Mouse (Mus musculus) cerebellum, postnatal 4 days (tissue): ENCODE measurements around the gene Rbm47.
"Not testable (repeated sequence)": the region's sequence is repeated elsewhere in the genome, so short reads cannot be mapped to it uniquely, and the experiment has no call there.

Experiments used
- DNase-seq, 2 experiments: peaks; one replicate each; pipeline ENCODE4 v3.0.0; 2022; ENCODE audit warnings: low spot score in 2 of 2, mixed read lengths in 1 of 2

Gene Rbm47

DNA sequence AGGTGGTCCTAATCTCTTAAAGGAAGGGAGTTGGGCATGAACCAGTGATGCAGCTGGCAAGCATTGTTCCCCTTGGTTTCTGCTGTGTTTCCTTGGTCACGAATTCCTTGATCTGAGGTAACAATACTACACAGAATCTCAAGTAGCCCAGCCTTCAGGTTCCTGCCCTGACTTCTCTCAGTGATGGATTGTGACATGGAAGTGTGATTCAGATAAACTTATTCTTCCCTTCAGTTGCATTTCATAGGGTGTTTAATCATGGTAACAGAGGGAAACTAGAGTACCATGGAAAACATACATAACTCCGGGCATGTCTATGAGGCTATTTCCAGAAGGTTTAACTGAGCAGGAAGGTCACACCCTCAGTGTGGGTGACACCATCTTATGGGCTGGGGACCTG, at the start of gene Rbm47:
Gene Rbm47, minus strand, starts transcription at position 101 of the 400 bp plus-strand sequence.
- no peak for DNase-seq

GRCm38 (mm10) chr5:66220620-66221019, 47.7 kb upstream of the Rbm47 start:
- DNase-seq, result no peak

- DNase-seq, result no peak
These were observed 46.8 kb upstream of the Rbm47 start for GRCm38 (mm10) chr5:66219692-66220091.

- no peak for DNase-seq
These were observed 42.8 kb upstream of the Rbm47 start for GRCm38 (mm10) chr5:66215569-66216277.

- DNase-seq, result no peak
These were observed 41.5 kb upstream of the Rbm47 start for GRCm38 (mm10) chr5:66214395-66214935.

DNA sequence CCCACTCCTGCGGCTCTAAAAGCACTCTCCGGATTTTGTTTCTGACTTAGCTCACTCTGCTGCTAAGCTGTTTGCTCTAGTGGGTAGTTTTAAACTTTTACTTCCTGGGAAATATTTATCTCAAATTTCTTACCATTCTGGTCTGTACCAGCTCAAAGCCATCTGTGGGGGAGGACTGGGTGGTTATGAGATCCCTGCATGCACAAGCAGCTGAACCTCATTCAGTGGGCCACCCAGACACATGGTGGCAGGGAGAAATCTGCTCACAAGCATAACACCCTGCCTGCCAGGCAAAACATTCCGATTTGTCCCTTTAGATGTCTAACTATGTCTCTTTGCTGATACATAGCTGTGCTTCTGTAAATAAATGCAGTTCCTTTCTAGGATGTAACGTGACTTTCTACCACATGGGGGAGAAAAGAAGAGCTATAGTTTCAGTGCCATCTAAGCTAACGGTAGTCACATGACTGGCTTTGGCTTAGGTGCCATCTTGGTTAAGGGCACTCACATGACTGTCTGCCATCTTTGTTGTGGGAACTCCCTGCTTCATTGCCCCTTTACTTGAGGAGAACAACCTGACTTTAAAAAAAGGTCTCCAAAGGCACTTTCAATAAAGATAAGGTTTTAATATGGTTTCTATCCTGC, 36.7 kb upstream of the Rbm47 start:
- peak in 1 of 2 experiments; percentile 4 for DNase-seq

- DNase-seq, result no peak
These were observed 32.0 kb upstream of the Rbm47 start for GRCm38 (mm10) chr5:66204966-66205365.

DNA sequence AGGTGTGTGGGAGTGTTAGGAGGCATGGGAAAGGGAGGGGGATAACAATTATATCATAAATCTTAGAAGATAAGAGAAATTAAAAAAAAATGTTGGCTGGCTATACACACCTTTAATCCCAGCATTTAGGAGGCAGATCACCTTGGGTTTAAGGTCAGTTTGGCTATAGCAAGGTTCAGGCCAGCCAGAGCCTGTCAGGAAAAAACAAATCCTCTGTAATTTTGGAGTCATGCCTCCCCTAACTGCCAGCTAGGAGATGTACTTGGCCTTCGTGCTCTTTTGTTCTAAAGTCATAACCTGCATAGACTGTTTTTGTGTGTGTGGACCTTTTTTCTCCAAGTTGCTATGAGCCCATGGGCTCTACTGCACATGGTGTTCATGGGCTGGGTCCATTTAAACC, 30.5 kb upstream of the Rbm47 start:
- DNase-seq, result no peak

GRCm38 (mm10) chr5:66200044-66200443, 27.1 kb upstream of the Rbm47 start:
- no peak for DNase-seq

GRCm38 (mm10) chr5:66195323-66195722, 22.4 kb upstream of the Rbm47 start:
- DNase-seq, result no peak

GRCm38 (mm10) chr5:66193218-66193846, 20.4 kb upstream of the Rbm47 start:
- DNase-seq, result no peak

DNA sequence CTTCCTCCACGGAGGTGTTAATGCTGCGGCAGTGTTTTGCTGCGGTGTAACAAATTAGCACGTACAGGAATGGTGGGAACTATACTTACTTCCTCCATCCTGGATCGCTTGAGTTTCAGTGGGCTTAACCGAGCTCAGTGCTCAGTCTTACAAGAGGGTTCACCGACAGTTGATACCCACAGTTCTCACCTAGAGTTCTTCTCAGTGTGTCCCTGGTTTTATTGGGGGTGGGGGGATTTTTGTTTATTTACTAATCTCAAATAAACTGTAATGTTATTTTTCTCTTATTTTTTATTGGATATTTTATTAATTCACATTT, 18.2 kb upstream of the Rbm47 start:
- no peak for DNase-seq

DNA sequence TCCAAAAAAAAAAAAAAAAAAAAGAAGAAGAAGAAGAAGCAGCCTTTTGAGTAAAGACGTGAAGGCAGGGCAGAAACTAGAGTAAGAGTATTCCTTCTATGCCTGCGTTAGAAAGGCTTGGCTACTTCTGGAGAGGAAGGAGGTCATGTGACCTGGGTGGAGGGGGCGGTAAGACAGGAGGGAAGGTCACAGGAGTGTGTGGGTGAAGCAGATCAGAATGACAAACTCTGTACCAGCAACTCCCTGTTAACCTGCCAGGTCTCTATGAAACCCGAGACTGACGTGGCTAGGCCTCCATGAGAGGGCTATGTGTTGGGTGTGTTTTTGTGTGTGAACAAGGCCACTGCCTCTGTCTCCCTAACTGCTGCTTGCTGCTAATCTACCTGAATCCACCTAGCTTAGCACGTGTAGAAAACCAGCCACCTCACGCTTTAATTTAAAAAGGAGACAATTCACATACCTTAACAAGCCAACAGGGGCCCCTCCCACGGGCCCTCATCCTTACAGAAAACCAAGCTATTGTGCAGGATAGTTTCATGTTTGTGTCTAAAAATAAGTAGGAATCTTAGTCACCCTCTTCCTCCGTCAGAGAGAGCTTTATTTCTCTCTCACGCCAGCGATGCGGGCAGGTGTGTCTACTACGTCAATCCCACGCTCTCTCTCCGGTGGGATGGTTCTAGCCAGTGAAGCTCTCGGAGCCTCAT, 17.7 kb upstream of the Rbm47 start:
- DNase-seq, result no peak

- not testable (repeated sequence) for DNase-seq
These were observed 15.7 kb upstream of the Rbm47 start for GRCm38 (mm10) chr5:66188591-66188990.

- no peak for DNase-seq
These were observed 9.2 kb upstream of the Rbm47 start for GRCm38 (mm10) chr5:66182156-66182555.

- DNase-seq, result peak in 1 of 2 experiments; percentile 3
These were observed 1.4 kb upstream of the Rbm47 start for GRCm38 (mm10) chr5:66174160-66174837.

DNA sequence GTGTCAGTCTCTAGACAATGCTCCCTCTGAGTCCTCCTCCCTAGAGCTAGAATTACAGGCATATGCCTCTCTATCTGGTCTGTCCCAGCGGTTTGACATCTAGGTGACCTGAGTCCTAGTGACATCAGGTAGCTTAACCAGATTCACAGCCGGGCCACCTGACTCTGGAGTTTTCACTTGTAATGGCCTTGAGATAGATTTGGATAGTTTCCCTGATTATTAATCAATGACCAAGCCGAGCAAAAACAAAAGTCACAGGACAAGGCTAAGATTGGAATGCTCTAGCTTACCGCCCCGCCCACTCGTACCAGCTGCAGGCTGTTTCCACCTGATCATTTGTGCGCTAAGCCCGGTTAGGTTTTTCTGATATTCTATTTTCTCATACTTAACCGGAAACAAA, 2.3 kb downstream of the Rbm47 start:
- DNase-seq, result no peak

DNA sequence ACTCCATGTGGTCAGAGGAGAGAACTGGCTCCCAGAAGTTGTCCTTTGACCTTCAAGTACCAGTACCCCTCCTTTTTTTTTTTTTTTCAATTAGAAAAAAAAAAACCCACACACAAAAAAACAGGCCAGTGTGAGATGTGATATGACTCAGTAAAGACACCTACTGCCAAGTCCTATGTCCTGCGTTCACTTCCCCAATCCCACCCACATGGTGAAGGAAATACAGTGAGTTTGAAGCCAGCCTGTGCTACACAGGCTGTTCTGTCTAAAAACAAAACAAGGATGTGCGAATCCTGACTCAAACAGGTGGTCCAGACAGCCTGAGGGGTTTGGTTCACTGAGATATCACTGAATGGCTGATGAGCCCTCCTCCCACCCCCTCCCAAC, 3.8 kb downstream of the Rbm47 start:
- no peak for DNase-seq

DNA sequence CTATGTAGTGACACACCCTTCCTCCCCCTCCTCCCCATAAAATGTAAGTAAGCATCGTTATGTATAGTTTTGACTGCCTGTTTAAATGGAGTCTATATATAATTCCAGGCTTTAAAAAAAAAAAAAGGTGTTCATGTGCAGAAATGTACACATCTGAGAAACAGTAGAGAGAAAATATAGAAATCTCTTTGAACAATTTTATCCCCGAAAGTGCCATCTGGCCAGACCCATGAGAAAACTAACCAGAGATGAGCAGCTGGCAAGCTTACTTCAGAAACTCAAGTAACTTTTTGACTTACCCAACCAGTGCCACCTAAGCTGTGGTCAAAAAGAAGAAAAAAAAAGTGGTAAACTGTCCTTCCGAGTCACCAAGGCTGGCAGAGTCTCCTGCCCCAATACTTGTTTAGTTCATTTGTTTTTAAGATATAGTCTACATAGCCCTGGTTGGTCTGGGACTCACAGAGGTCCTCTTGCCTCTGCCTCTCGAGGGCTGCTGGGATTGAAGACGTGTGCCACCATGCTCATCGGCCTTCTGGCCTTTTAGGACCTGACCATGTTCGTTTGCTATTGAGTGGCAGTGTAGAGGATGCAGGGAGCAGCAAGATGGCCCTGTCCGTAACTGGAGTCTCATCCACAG, 4.3 kb downstream of the Rbm47 start:
- DNase-seq, result no peak

DNA sequence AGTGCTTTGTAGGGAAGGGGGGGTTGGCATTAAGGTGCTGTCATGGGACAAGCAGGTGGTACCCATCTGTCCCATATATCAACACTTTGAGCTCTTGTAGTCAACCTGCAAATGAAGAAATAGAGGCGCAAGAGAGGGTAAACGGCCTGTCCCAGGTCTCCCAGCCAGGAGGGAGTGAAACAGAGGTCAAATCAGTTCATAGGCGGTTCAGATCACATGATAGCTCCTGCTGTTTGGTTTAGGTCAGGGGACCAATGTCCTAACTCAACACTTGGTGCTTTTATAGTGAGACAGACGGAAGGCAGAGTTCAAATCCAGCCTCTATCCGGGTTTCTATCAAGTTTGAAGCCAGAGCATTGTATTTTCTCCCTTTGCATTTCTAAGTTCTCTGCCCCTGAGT, 6.0 kb downstream of the Rbm47 start:
- DNase-seq, result no peak

- no peak for DNase-seq
These were observed 6.7 kb downstream of the Rbm47 start for GRCm38 (mm10) chr5:66166193-66166629.
